Mouse (Mus musculus): ENCODE measurements around the gene Cacna1s. TPM values are rescaled to one million over a fixed set of nuclear protein-coding genes. Genes with fewer than 3 reads are reported as not detected.

Cacna1s gene
- polyA plus RNA-seq (2012; ENCODE audit: low replicate concordance) = 1.9 and 7.0 TPM in 2 replicates

DNA sequence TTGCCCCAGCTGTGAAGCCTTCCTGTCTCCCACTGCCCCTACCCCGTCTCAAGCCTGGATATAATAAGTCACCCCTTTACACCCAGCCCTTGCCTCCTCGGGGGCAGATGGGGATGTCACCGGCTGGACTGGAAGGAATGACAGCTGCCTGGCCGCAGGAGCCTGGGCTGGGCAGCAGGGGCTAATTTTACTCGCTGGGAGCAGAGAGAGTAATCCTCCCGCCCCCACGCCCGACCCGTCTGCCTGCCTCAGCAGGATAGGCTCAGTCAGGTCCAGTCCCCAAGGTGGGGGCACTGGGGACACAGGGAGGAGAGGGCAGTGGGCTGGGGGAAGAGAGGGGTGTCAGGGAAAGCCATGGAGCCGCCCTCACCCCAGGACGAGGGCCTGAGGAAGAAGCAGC lies at the start of gene Cacna1s:
Cacna1s (plus strand) TSS at position 204 of the 400 bp plus-strand sequence.

DNA sequence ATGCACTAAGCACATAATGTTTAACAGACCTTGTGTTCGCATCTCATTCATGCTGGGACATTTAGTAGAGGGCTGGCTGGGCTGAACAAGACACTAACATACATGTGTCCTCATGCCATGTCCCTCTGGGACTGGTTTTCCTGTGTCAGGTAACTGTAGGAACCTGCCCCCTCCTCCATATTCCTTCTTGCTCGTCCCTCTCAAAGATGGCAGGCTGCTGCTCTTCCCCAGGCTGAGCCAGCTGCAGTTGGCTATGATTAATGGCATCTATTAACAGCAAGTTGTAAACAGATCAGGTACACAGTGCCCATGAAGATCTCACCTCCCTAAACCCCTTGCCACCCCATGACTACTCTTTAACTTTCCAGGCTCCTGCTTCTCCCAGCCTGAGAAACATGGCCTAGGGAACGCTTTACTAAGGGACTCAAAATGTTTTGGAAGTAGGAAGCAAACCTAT lies 46.2 kb upstream of the Cacna1s start, which contains the start of gene Igfn1:
Igfn1 (minus strand) TSS at position 51 of the 457 bp plus-strand sequence.

DNA sequence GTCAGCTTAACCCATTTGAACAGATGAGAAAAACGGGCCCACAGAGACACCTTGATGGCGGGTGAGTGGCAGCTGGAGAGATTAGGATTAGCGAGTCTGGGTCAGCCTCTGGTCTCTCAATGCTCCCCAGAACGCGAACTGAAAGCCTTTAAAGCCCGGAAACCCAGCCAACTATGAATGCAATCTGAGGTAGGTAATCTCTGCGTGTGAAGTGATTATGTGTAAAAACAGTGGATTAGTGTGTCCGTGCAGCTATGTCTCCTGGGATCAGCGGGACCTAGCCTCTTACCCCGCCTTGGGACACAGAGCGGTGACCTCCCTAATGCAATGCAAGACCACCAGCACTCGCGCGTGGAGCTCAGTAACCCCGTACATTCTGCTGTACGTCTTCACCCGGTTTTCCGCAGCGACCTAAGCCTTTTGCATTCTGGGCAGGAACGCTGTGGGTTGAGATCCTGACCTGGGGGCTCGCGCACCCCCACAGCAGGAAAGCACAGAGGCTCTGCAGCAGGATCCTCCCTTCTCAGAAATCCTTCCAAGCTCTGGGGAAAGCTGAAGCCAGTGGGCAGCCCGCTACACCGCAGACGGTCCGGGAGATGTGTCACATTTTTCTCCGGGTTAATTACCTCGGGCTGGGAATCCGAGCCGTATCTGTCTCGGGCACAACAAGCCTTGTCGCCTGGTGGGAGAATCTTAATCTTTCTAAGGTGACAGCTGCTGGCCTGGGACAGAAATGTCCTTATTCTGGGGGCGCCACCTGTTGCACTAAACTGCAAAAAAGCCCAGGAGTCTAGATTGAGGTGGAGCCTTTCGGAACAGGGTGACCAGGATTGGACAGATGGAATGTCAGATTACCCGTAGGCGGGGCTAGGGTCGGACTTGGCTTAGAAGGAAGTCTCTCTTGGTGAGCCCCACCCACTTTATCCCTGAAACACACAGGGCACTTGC lies 45.1 kb upstream of the Cacna1s start, which contains the start of gene Tmem9:
Tmem9 (plus strand) TSS at position 940 of the 948 bp plus-strand sequence.

DNA sequence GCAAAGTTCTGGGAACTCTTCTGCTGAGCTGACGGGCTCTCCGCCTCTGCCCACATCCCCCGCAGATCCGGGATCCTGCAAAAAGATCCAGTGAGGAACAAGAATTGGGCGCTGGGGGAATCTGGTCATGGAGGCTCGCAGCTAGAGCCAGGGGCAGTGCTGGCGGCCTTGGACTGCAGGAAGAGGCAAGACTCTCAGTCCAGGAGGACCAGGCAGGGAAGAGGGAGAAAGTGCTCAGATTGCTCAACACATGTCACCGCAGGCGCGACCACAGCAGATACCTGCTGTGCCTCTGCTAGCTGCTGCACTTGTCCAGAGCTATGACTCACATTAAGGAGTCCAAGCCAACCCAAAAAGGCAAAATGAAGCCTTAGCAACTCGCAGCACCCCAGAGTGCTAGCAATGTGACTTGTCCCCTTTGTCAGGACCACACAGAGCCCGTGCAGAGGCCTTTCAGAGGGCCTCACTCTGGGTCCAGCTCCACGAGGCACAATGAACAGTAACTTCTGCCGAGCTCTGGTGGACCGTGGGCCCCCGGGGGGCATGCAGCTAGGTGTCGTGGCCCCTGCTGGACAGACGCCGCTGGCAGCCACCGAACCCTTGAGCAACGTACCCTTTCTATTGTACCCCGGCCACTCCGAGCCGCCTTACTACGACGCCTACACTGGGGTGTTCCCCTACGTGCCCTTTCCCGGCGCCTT lies 2.1 kb upstream of the Cacna1s start, which contains the start of gene Ascl5:
Ascl5 (plus strand) TSS at position 493 of the 701 bp plus-strand sequence.

DNA sequence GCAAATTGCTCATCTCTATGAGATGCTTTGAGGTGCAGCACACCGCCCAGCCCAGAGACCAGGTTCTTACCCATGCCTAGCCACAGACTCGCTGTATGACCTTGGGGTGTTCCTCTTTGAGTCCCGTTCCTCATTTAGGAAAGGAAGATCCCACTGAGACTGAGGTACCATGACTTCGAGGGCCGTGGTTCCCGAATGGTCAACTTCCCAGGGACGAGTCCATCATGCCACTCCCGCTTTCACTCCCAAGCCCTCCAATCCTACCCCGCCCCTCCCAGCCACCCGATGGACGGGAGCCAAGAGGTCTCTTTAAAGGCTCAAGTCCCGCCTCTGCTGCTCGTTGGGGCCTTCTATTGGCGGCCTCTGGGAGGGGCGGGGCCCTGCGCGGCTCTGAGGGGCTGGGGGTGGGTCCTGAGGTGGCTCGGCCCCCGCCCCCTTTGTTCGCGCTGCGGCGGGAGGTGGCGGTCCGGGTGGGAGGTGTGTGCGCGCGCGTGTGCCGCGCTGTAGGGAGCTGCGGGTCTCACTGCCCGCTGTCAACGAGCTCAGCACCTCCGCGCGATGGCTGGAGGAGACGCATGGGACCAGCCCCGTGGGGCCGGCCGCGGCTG lies 78.5 kb downstream of the Cacna1s start, which contains the start of gene Kif21b:
Kif21b (plus strand) TSS at position 439 of the 608 bp plus-strand sequence.

Other genes starting within 250 kb of the Cacna1s start
- 1.2 and 1.4 TPM in 2 replicates for gene Lad1, start 234.2 kb upstream of the Cacna1s start, polyA plus RNA-seq (2012; ENCODE audit: low replicate concordance)
- gene Tnnt2, start 216.4 kb upstream of the Cacna1s start, polyA plus RNA-seq (2012; ENCODE audit: low replicate concordance) = not detected in 2 replicates
- not detected in 2 replicates for gene Pkp1, start 133.5 kb upstream of the Cacna1s start, polyA plus RNA-seq (2012; ENCODE audit: low replicate concordance)
- gene Igfn1, start 46.4 kb upstream of the Cacna1s start, polyA plus RNA-seq (2012; ENCODE audit: low replicate concordance) = not detected in 2 replicates
- 39.0 and 46.4 TPM in 2 replicates for gene Tmem9, start 44.6 kb upstream of the Cacna1s start, polyA plus RNA-seq (2012; ENCODE audit: low replicate concordance)
- gene Ascl5, start 1.9 kb upstream of the Cacna1s start, polyA plus RNA-seq (2012; ENCODE audit: low replicate concordance) = 1.6 TPM in 1 of 2 replicates, not detected in the other
- 14.5 and 25.5 TPM in 2 replicates for gene Kif21b, start 78.6 kb downstream of the Cacna1s start, polyA plus RNA-seq (2012; ENCODE audit: low replicate concordance)
- gene Mroh3, start 160.1 kb downstream of the Cacna1s start, polyA plus RNA-seq (2012; ENCODE audit: low replicate concordance) = not detected in 2 replicates
- 0.07 and 0.43 TPM in 2 replicates for gene Inava, start 181.5 kb downstream of the Cacna1s start, polyA plus RNA-seq (2012; ENCODE audit: low replicate concordance)
- gene Gpr25, start 208.1 kb downstream of the Cacna1s start, polyA plus RNA-seq (2012; ENCODE audit: low replicate concordance) = 1.3 and 2.1 TPM in 2 replicates